ENCODE assay signal across 21 mouse cellular contexts in genomic region chr3:58884801-58885573, GRCm38 (mm10). TPM values are rescaled to one million over a fixed set of nuclear protein-coding genes. Genes with fewer than 3 reads are reported as not detected.
DNase-seq lines count a peak whose midpoint lies in the region; ATAC-seq and TF ChIP-seq lines count a peak whose summit lies in the region.
"Had no signal": no experiment of that assay in that cellular context is flagged by ENCODE, and none has a peak within 500 bp of the region (broad histone marks: within the 10 kb centered on the region; RNA-seq: fewer than 3 reads in every experiment).

Gene Clrn1 (minus strand): TSS chr3:58885340.

- no peaks in the 10 kb centered on the region for H3K36me3 ChIP-seq in forebrain, postnatal 0 days (ENCODE audit: insufficient read depth)
- H3K36me3 ChIP-seq in forebrain, embryonic 11.5 days (ENCODE audit: control insufficient read depth, insufficient read depth, low read length) = no peaks in the 10 kb centered on the region
- no peaks in the 10 kb centered on the region for H3K36me3 ChIP-seq in midbrain, postnatal 0 days (ENCODE audit: insufficient read depth, low read length)
- no peaks in the 10 kb centered on the region for H3K36me3 ChIP-seq in midbrain, embryonic 14.5 days (ENCODE audit: control insufficient read depth, insufficient read depth, low read length)
- H3K36me3 ChIP-seq in embryonic facial prominence, embryonic 14.5 days (ENCODE audit: control insufficient read depth, insufficient read depth, low read length) = no peaks in the 10 kb centered on the region
- H3K36me3 ChIP-seq: limb, embryonic 15.5 days; midbrain, embryonic 10.5 days had no signal

- TF ChIP-seq CTCF in forebrain, postnatal 0 days (IDR thresholded peaks at IDR 0.05; ENCODE audit: low read depth) = no peak
- no peak for TF ChIP-seq CTCF in midbrain, postnatal 0 days (IDR thresholded peaks at IDR 0.05)

- H3K9ac ChIP-seq in forebrain, postnatal 0 days = no peak within 1 kb of the TSS
- no peak within 1 kb of the TSS for H3K9ac ChIP-seq in forebrain, embryonic 11.5 days (ENCODE audit: low read length)
- no peak within 1 kb of the TSS for H3K9ac ChIP-seq in midbrain, postnatal 0 days (replicated peaks; ENCODE audit: low read length, poor library complexity, severe bottlenecking)
- no peak within 1 kb of the TSS for H3K9ac ChIP-seq in midbrain, embryonic 14.5 days (replicated peaks; ENCODE audit: low read length)
- H3K9ac ChIP-seq in embryonic facial prominence, embryonic 14.5 days (ENCODE audit: low read depth, low read length) = no peak within 1 kb of the TSS
- H3K9ac ChIP-seq: limb, embryonic 15.5 days; liver, postnatal 0 days had no signal

- no peak for DNase-seq in forebrain, postnatal 0 days
- DNase-seq in forebrain, embryonic 11.5 days (ENCODE audit: low spot score) = no peak
- peak; percentile 24 for DNase-seq in midbrain, postnatal 0 days (ENCODE audit: low spot score)
- no peak for DNase-seq in midbrain, embryonic 14.5 days
- peak; percentile 44 for DNase-seq in embryonic facial prominence, embryonic 14.5 days (ENCODE audit: low spot score)
- DNase-seq in retina, postnatal 1 day = peak; percentile 43
- DNase-seq in MN1 (ENCODE audit: low spot score) = no peak
- DNase-seq: adrenal gland, postnatal 10 days; gastrocnemius, postnatal 25 days; liver, postnatal 0 days; lung, postnatal 36 days had no signal

- no peaks in the 10 kb centered on the region; the same call in 1 of the 2 replicates for H3K4me1 ChIP-seq in forebrain, postnatal 0 days (ENCODE audit: insufficient read depth)
- peaks cover 5% of the 10 kb centered on the region for H3K4me1 ChIP-seq in forebrain, embryonic 11.5 days (replicated peaks; ENCODE audit: control insufficient read depth, insufficient read depth, low read length)
- H3K4me1 ChIP-seq in midbrain, postnatal 0 days (ENCODE audit: insufficient read depth, low read length) = 0 out of 2 replicates have a peak, but pooled peaks cover 2% of the 10 kb centered on the region
- no peaks in the 10 kb centered on the region for H3K4me1 ChIP-seq in midbrain, embryonic 14.5 days (ENCODE audit: control insufficient read depth, insufficient read depth, low read length)
- 0 out of 2 replicates have a peak, but pooled peaks cover 7% of the 10 kb centered on the region for H3K4me1 ChIP-seq in embryonic facial prominence, embryonic 14.5 days (ENCODE audit: control insufficient read depth, insufficient read depth, low read length)
- H3K4me1 ChIP-seq: limb, embryonic 15.5 days had no signal

- H3K4me3 ChIP-seq in forebrain, postnatal 0 days (ENCODE audit: low read depth, low read length) = no peak within 1 kb of the TSS
- H3K4me3 ChIP-seq in forebrain, embryonic 11.5 days (ENCODE audit: low read depth, low read length) = no peak within 1 kb of the TSS
- no peak within 1 kb of the TSS for H3K4me3 ChIP-seq in midbrain, postnatal 0 days (ENCODE audit: low read depth, low read length)
- no peak within 1 kb of the TSS for H3K4me3 ChIP-seq in midbrain, embryonic 14.5 days (replicated peaks; ENCODE audit: low read depth, low read length)
- no peak within 1 kb of the TSS for H3K4me3 ChIP-seq in embryonic facial prominence, embryonic 14.5 days (ENCODE audit: low read depth, low read length)
- H3K4me3 ChIP-seq: left cerebral cortex, adult 2 months; limb, embryonic 15.5 days; midbrain, embryonic 10.5 days; myocyte had no signal

- H3K4me2 ChIP-seq in forebrain, postnatal 0 days (ENCODE audit: low read depth) = peak within 1 kb of the TSS; percentile 16; the same call in 1 of the 2 replicates
- no peak within 1 kb of the TSS for H3K4me2 ChIP-seq in forebrain, embryonic 11.5 days (ENCODE audit: low read depth, low read length, severe bottlenecking)
- no peak within 1 kb of the TSS for H3K4me2 ChIP-seq in midbrain, postnatal 0 days (ENCODE audit: low read depth, low read length, poor library complexity, severe bottlenecking)
- H3K4me2 ChIP-seq in midbrain, embryonic 14.5 days (ENCODE audit: low read length) = no peak within 1 kb of the TSS
- H3K4me2 ChIP-seq in embryonic facial prominence, embryonic 14.5 days (ENCODE audit: low read depth, low read length) = peak within 1 kb of the TSS; percentile 1; the same call in 1 of the 2 replicates
- H3K4me2 ChIP-seq: heart, embryonic 11.5 days; limb, embryonic 15.5 days had no signal

- ATAC-seq in forebrain, postnatal 0 days = no peak
- no peak for ATAC-seq in forebrain, embryonic 11.5 days (replicated peaks; ENCODE audit: low FRiP score)
- ATAC-seq in midbrain, postnatal 0 days (ENCODE audit: low FRiP score) = no peak
- no peak for ATAC-seq in midbrain, embryonic 14.5 days (ENCODE audit: low FRiP score, low TSS enrichment)
- peak; percentile 79; the same call in 1 of the 2 replicates for ATAC-seq in embryonic facial prominence, embryonic 14.5 days (ENCODE audit: low read depth)
- no peak for ATAC-seq in monocyte, adult 5-6 weeks (replicated peaks; ENCODE audit: insufficient number of reproducible peaks, low FRiP score, low TSS enrichment, poor library complexity, severe bottlenecking)
- ATAC-seq: intestine, postnatal 0 days; liver, postnatal 0 days had no signal

- H3K27ac ChIP-seq in forebrain, postnatal 0 days (ENCODE audit: low read depth, low read length) = no peak within 1 kb of the TSS
- no peak within 1 kb of the TSS for H3K27ac ChIP-seq in forebrain, embryonic 11.5 days (ENCODE audit: low read depth, low read length)
- no peak within 1 kb of the TSS for H3K27ac ChIP-seq in midbrain, postnatal 0 days (ENCODE audit: low read depth, low read length)
- no peak within 1 kb of the TSS for H3K27ac ChIP-seq in midbrain, embryonic 14.5 days (replicated peaks; ENCODE audit: low read depth, low read length)
- no peak within 1 kb of the TSS; the same call in 1 of the 2 replicates for H3K27ac ChIP-seq in embryonic facial prominence, embryonic 14.5 days (replicated peaks; ENCODE audit: low read depth, low read length)
- H3K27ac ChIP-seq: left cerebral cortex, adult 2 months; limb, embryonic 15.5 days; midbrain, embryonic 10.5 days had no signal

- H3K9me3 ChIP-seq in forebrain, postnatal 0 days (ENCODE audit: low read length) = no peaks in the 10 kb centered on the region
- H3K9me3 ChIP-seq in forebrain, embryonic 11.5 days (ENCODE audit: control insufficient read depth, low read length) = no peaks in the 10 kb centered on the region
- no peaks in the 10 kb centered on the region for H3K9me3 ChIP-seq in midbrain, postnatal 0 days (ENCODE audit: low read length)
- no peaks in the 10 kb centered on the region for H3K9me3 ChIP-seq in midbrain, embryonic 14.5 days (ENCODE audit: control insufficient read depth, low read length)
- H3K9me3 ChIP-seq in embryonic facial prominence, embryonic 14.5 days (ENCODE audit: control insufficient read depth, low read length) = no peaks in the 10 kb centered on the region
- H3K9me3 ChIP-seq: limb, embryonic 15.5 days; midbrain, embryonic 10.5 days had no signal

- 55% methylated on average over 20 of the region's 20 CpGs for WGBS in forebrain, postnatal 0 days
- WGBS in forebrain, embryonic 11.5 days = 74% methylated on average over 20 of the region's 20 CpGs
- WGBS in midbrain, postnatal 0 days = 63% methylated on average over 20 of the region's 20 CpGs
- 60% methylated on average over 20 of the region's 20 CpGs for WGBS in midbrain, embryonic 14.5 days
- WGBS in embryonic facial prominence, embryonic 14.5 days = 51% methylated on average over 20 of the region's 20 CpGs

- H3K27me3 ChIP-seq in forebrain, postnatal 0 days (ENCODE audit: insufficient read depth, low read length) = no peaks in the 10 kb centered on the region
- H3K27me3 ChIP-seq in forebrain, embryonic 11.5 days (ENCODE audit: control insufficient read depth, insufficient read depth, low read length) = no peaks in the 10 kb centered on the region
- no peaks in the 10 kb centered on the region for H3K27me3 ChIP-seq in midbrain, postnatal 0 days (ENCODE audit: insufficient read depth, low read length)
- no peaks in the 10 kb centered on the region for H3K27me3 ChIP-seq in midbrain, embryonic 14.5 days (ENCODE audit: control insufficient read depth, insufficient read depth, low read length)
- no peaks in the 10 kb centered on the region for H3K27me3 ChIP-seq in embryonic facial prominence, embryonic 14.5 days (replicated peaks; ENCODE audit: control insufficient read depth, insufficient read depth, low read length)
- H3K27me3 ChIP-seq: limb, embryonic 15.5 days had no signal

RNA-seq across cellular contexts. Expression of gene Clrn1, which starts in this region (rescaled TPM):
- total RNA-seq in forebrain, postnatal 0 days (2014; rRNA removed) = 2.0 and 2.3 TPM in 2 replicates
- polyA plus RNA-seq in forebrain, postnatal 0 days (2015; fragmentation: Nextera tagmentation; extraction: Ambion mirVana) = 0.97 and 2.6 TPM in 2 replicates
- 0.13 TPM in 1 of 2 replicates, not detected in the other for polyA plus RNA-seq in forebrain, embryonic 11.5 days (2014; fragmentation: Nextera tagmentation; extraction: Ambion mirVana)
- 1.9 and 2.8 TPM in 2 replicates for total RNA-seq in midbrain, postnatal 0 days (2014; rRNA removed)
- polyA plus RNA-seq in midbrain, postnatal 0 days (2015; fragmentation: Nextera tagmentation; extraction: Ambion mirVana) = 0.44 and 0.80 TPM in 2 replicates
- polyA plus RNA-seq in midbrain, embryonic 14.5 days (2014; fragmentation: Nextera tagmentation; extraction: Ambion mirVana) = 0.51 and 0.63 TPM in 2 replicates
- polyA plus RNA-seq in embryonic facial prominence, embryonic 14.5 days (2014; fragmentation: Nextera tagmentation; extraction: Ambion mirVana) = 0.98 and 1.0 TPM in 2 replicates
- total RNA-seq in monocyte, adult 5-6 weeks (2017) = not detected in 3 replicates
- total RNA-seq: adrenal gland, postnatal 10 days; gastrocnemius, postnatal 25 days; heart, postnatal 25 days had no signal
- polyA plus RNA-seq: intestine, postnatal 0 days; liver, postnatal 0 days; myocyte; small intestine, adult 2 months; stomach, embryonic 14.5 days had no signal

Comparison
In these comparisons a context has a peak if more than half of its experiments do, and no peak if none do; other contexts are left out.
1. DNase-seq: peak in midbrain, postnatal 0 days (single experiment), embryonic facial prominence, embryonic 14.5 days (single experiment) and retina, postnatal 1 day (single experiment); none in forebrain, postnatal 0 days (single experiment), forebrain, embryonic 11.5 days (single experiment), midbrain, embryonic 14.5 days (single experiment) and MN1 (single experiment).
2. H3K4me2 ChIP-seq: peak in forebrain, postnatal 0 days (single experiment) and embryonic facial prominence, embryonic 14.5 days (single experiment); none in forebrain, embryonic 11.5 days (single experiment), midbrain, postnatal 0 days (single experiment) and midbrain, embryonic 14.5 days (single experiment).